Mouse (Mus musculus) heart, adult 2 months (tissue): ENCODE data around the gene Timm8a1. TPM values are rescaled to one million over a fixed set of nuclear protein-coding genes. Genes with fewer than 3 reads are reported as not detected.

Experiments used
- DNase-seq, 2 experiments: peaks; one replicate each; pipeline ENCODE4 v3.0.0; 2021
- H3K27ac ChIP-seq: fragments of 200-600 bp; 2 replicates; pipeline ENCODE4 v1.8.1; 2022
- H3K27me3 ChIP-seq: fragments of 200-500 bp; 2 replicates; pipeline ENCODE4 v1.6.1; 2012; ENCODE audit warnings: mild to moderate bottlenecking, low read length, inconsistent platforms, mixed read lengths; ENCODE audit not compliant: control insufficient read depth, insufficient read depth
- H3K36me3 ChIP-seq: fragments of 200-500 bp; 2 replicates; pipeline ENCODE4 v1.6.1; 2012; ENCODE audit warnings: low read length, inconsistent platforms; ENCODE audit not compliant: control insufficient read depth, insufficient read depth
- H3K4me1 ChIP-seq: fragments of 200-500 bp; 2 replicates; pipeline ENCODE4 v1.6.1; 2011; ENCODE audit warnings: low read length; ENCODE audit not compliant: control insufficient read depth, insufficient read depth
- H3K4me3 ChIP-seq: fragments of 200-600 bp; 2 replicates; pipeline ENCODE4 v1.8.1; 2022
- H3K79me2 ChIP-seq: fragments of 200-500 bp; replicated peaks from 2 replicates; pipeline ENCODE4 v1.6.1; 2012; ENCODE audit warnings: mild to moderate bottlenecking, inconsistent platforms, low read length, moderate library complexity, mixed read lengths; ENCODE audit not compliant: control insufficient read depth, insufficient read depth
- H3K9ac ChIP-seq: fragments of 200-500 bp; 2 replicates; pipeline ENCODE4 v1.6.1; 2012; ENCODE audit warnings: low read depth, mild to moderate bottlenecking, control low read depth, inconsistent platforms, low read length, mixed read lengths
- CTCF ChIP-seq: fragments of 200-600 bp; IDR thresholded peaks from 2 replicates; pipeline ENCODE4 v1.8.1; 2022; ENCODE audit warnings: antibody characterized with exemption, mild to moderate bottlenecking, moderate library complexity
- EP300 ChIP-seq: fragments of 200-500 bp; IDR thresholded peaks from 2 replicates; pipeline ENCODE4 v1.6.1; 2011; ENCODE audit warnings: low read depth, low read length, control low read depth; ENCODE audit not compliant: insufficient read depth
- POLR2A ChIP-seq: fragments of 200-500 bp; IDR thresholded peaks from 2 replicates; pipeline ENCODE4 v1.6.1; 2011; ENCODE audit warnings: mild to moderate bottlenecking, low read depth, low read length, control low read depth; ENCODE audit not compliant: insufficient read depth
- WGBS: fragments of 180-500 bp; shearing (Covaris S2); methylation state at CpG from one replicate; pipeline ENCODE4 v1.1.7; 2018; 5-methylcytosine and 5-hydroxymethylcytosine counted together
- intact Hi-C: fragments of 180-260 bp; cut with DNase I; formaldehyde crosslinking; loops from one replicate; pipeline ENCODE4 v1.15.1; 2025
- long read RNA-seq: library from polyadenylated mRNA; stranded (forward); transcript quantifications from one replicate; pipeline ENCODE4 v2.0.0, GENCODE M21; 2021
- polyA plus RNA-seq: library from polyadenylated mRNA; depleted of rRNA; stranded (reverse); fragments of >200 nt; gene quantifications from 2 replicates; pipeline ENCODE4 v1.2.3, GENCODE M21; 2012; rRNA removed
- total RNA-seq, 2 experiments: library from RNA; stranded (reverse); gene quantifications; 2 replicates each; pipeline ENCODE4 v1.2.3; 2021

Gene Timm8a1
- 10 to 100 TPM; 25.0 to 25.1 TPM for total RNA-seq
- polyA plus RNA-seq = 2.5 and 9.8 TPM in 2 replicates
- long read RNA-seq, transcript Timm8a1-201 (2 exons, 1,421 nt) = major isoform, 27 of 28 reads
- long read RNA-seq, partial matches to known transcripts = 0 of 28 reads
- long read RNA-seq, other reads (novel, unspliced or antisense) = 1 of 28 reads

- WGBS = 16% methylated on average over 60 of the region's 61 CpGs
- intact Hi-C loops = loop anchor here (5.0 kb wide), 2 partner anchors 46 to 234 kb away; partner anchors contain the start of genes Cenpi and Rpl36a
- no peak for TF ChIP-seq CTCF
These were observed at the start of gene Timm8a1 for GRCm38 (mm10) chrX:134541145-134541954. Timm8a1 (minus strand) TSS chrX:134541865.

DNA sequence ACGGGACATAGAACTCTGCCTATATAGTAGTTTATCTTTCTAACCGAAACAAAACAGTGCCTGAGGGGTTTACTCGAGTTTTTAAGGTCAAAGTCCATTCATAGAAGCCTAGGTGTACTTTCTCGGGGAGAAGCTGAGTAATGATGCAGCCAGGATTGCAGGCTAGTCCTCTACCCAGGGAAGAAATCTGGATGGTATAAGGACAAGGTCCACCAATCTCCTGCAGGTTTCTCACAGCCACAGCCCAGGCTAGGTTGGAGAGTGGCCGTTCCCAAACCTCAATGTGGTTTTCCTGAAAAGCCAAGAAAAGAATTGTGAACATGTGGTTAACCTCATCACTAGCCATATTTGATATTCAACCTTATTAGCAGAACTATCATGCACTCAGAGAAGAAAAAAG lies 48.2 kb upstream of the Timm8a1 start:
- TF ChIP-seq POLR2A (no peak), EP300 (no peak), CTCF (no peak)
- Histone ChIP-seq H3K4me1 (no peaks in the 10 kb centered on the region), H3K27ac (no peak overlapping the region), H3K27me3 (no peaks in the 10 kb centered on the region), H3K36me3 (no peaks in the 10 kb centered on the region), H3K9ac (no peak overlapping the region), H3K79me2 (no peaks in the 10 kb centered on the region), H3K4me3 (no peak overlapping the region)
- WGBS = 48% methylated on average over 5 of the region's 5 CpGs
- DNase-seq = no peak
- intact Hi-C loops = loop anchor here (5.0 to 10.0 kb wide), 2 partner anchors 48 to 1655 kb away; partner anchors contain the start of genes Tceal9 and Timm8a1

More at GRCm38 (mm10) chrX:134541145-134541954, at the start of gene Timm8a1:
- Histone ChIP-seq H3K9ac (peak within 1 kb of the TSS; percentile 98), H3K4me1 (no peaks in the 10 kb centered on the region), H3K27ac (peak within 1 kb of the TSS; percentile 92), H3K36me3 (no peaks in the 10 kb centered on the region), H3K27me3 (no peaks in the 10 kb centered on the region), H3K4me3 (peak within 1 kb of the TSS; percentile 58), H3K79me2 (no peaks in the 10 kb centered on the region)
- DNase-seq = peak; percentile 78 to 79

- intact Hi-C loops = loop anchor here (5.0 kb wide), 1 partner anchor 47 kb away; the partner anchor contains the start of gene Timm8a1
- Histone ChIP-seq H3K27me3 (no peaks in the 10 kb centered on the region), H3K4me1 (no peaks in the 10 kb centered on the region), H3K36me3 (no peaks in the 10 kb centered on the region), H3K4me3 (no peak overlapping the region), H3K9ac (no peak overlapping the region), H3K79me2 (no peaks in the 10 kb centered on the region), H3K27ac (no peak overlapping the region)
- DNase-seq = no peak
- 93% methylated on average over 3 of the region's 3 CpGs for WGBS
- TF ChIP-seq CTCF (no peak), POLR2A (no peak), EP300 (no peak)
These were observed 47.3 kb upstream of the Timm8a1 start for GRCm38 (mm10) chrX:134588997-134589396.

DNA sequence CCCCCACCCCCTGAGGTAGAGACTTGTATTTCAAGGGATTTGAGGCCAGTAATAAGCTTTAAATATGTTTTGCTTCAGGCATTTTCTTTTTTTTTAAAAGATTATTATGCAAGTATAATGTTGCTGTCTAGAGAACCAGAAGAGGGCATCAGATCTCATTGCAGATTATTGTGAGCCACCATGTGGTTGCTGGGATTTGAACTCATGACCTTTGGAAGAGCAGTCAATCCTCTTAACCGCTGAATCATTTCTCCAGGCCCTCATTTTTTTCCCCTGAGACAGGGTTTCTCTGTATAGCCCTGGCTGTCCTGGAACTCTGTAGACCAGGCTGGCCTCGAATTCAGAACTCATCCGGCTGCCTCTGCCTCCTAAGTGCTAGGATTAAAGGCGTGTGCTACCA lies 46.6 kb upstream of the Timm8a1 start:
- intact Hi-C loops = loop anchor here (5.0 kb wide), 1 partner anchor 46 kb away; the partner anchor contains the start of gene Timm8a1
- H3K4me3 ChIP-seq = no peak overlapping the region
- H3K79me2 ChIP-seq = no peaks in the 10 kb centered on the region
- no peaks in the 10 kb centered on the region for H3K36me3 ChIP-seq
- H3K27me3 ChIP-seq = no peaks in the 10 kb centered on the region
- no peak for DNase-seq
- no peak overlapping the region for H3K9ac ChIP-seq
- 78% methylated on average over 4 of the region's 4 CpGs for WGBS
- H3K27ac ChIP-seq = no peak overlapping the region
- TF ChIP-seq CTCF (no peak), EP300 (no peak), POLR2A (no peak)
- no peaks in the 10 kb centered on the region for H3K4me1 ChIP-seq

- no peaks in the 10 kb centered on the region for H3K27me3 ChIP-seq
- H3K4me3 ChIP-seq = peak overlapping the region; percentile 59
- H3K79me2 ChIP-seq = no peaks in the 10 kb centered on the region
- H3K4me1 ChIP-seq = no peaks in the 10 kb centered on the region
- H3K9ac ChIP-seq = peak overlapping the region; percentile 51; the same call in 1 of the 2 replicates
- H3K27ac ChIP-seq = peak overlapping the region; percentile 59; the same call in 1 of the 2 replicates
- H3K36me3 ChIP-seq = no peaks in the 10 kb centered on the region
- intact Hi-C loops = loop anchor here (5.0 kb wide), 1 partner anchor 44 kb away; the partner anchor contains the start of gene Timm8a1
- 34% methylated on average over 8 of the region's 8 CpGs for WGBS
- no peak for TF ChIP-seq CTCF
- no peak for TF ChIP-seq POLR2A
- no peak for TF ChIP-seq EP300
- DNase-seq = no peak
These were observed 44.8 kb upstream of the Timm8a1 start for GRCm38 (mm10) chrX:134586447-134586846.
